34 mouse cellular contexts compared by ENCODE assay signal in genomic region chr1:75304662-75305061, GRCm38 (mm10). TPM values are rescaled to one million over a fixed set of nuclear protein-coding genes. Genes with fewer than 3 reads are reported as not detected.
"Had no signal": no experiment of that assay in that cellular context is flagged by ENCODE, and none has a peak within 500 bp of the region (broad histone marks: within the 10 kb centered on the region; RNA-seq: fewer than 3 reads in every experiment).

No protein-coding gene starts in this region.

- H3K9ac ChIP-seq: limb, embryonic 12.5 days; limb, embryonic 13.5 days; limb, embryonic 15.5 days; liver, embryonic 12.5 days; liver, embryonic 13.5 days; liver, embryonic 14.5 days; liver, embryonic 15.5 days; liver, postnatal 0 days; lung, embryonic 14.5 days; lung, embryonic 15.5 days; midbrain, embryonic 12.5 days; midbrain, embryonic 13.5 days; midbrain, embryonic 15.5 days had no signal

- ATAC-seq: liver, embryonic 12.5 days; liver, postnatal 0 days; lung, postnatal 0 days; midbrain, embryonic 13.5 days; midbrain, embryonic 15.5 days; midbrain, embryonic 16.5 days had no signal

- H3K4me1 ChIP-seq: limb, embryonic 10.5 days; limb, embryonic 12.5 days; limb, embryonic 13.5 days; limb, embryonic 15.5 days; liver, embryonic 12.5 days; liver, embryonic 13.5 days; liver, embryonic 15.5 days; lung, embryonic 15.5 days; midbrain, embryonic 10.5 days; midbrain, embryonic 12.5 days; midbrain, embryonic 13.5 days; midbrain, embryonic 15.5 days had no signal

- H3K27me3 ChIP-seq: limb, embryonic 12.5 days; limb, embryonic 13.5 days; limb, embryonic 15.5 days; liver, embryonic 12.5 days; liver, embryonic 13.5 days; liver, embryonic 15.5 days; lung, embryonic 15.5 days; midbrain, embryonic 12.5 days; midbrain, embryonic 13.5 days; midbrain, embryonic 15.5 days had no signal

- DNase-seq: left cerebral cortex, postnatal 4 days; liver; liver, embryonic 13.5 days; liver, postnatal 0 days; lung, adult 18-20 months; lung, adult 2 months; lung, embryonic 14.5 days; lung, postnatal 10 days; lung, postnatal 14 days; lung, postnatal 36 days; lung, postnatal 4 days; midbrain, embryonic 14.5 days had no signal

- H3K9me3 ChIP-seq: limb, embryonic 10.5 days; limb, embryonic 12.5 days; limb, embryonic 13.5 days; limb, embryonic 15.5 days; liver, embryonic 12.5 days; liver, embryonic 13.5 days; liver, embryonic 15.5 days; lung, embryonic 15.5 days; midbrain, embryonic 10.5 days; midbrain, embryonic 12.5 days; midbrain, embryonic 13.5 days; midbrain, embryonic 15.5 days had no signal

- H3K27ac ChIP-seq: left cerebral cortex, adult 2 months; limb, embryonic 10.5 days; limb, embryonic 12.5 days; limb, embryonic 13.5 days; limb, embryonic 15.5 days; liver, embryonic 12.5 days; liver, embryonic 13.5 days; liver, embryonic 14.5 days; liver, embryonic 15.5 days; lung, embryonic 15.5 days; macrophage; midbrain, embryonic 10.5 days; midbrain, embryonic 12.5 days; midbrain, embryonic 13.5 days; midbrain, embryonic 15.5 days had no signal

- H3K4me2 ChIP-seq: limb, embryonic 12.5 days; limb, embryonic 13.5 days; limb, embryonic 15.5 days; liver, embryonic 11.5 days; liver, embryonic 12.5 days; liver, embryonic 13.5 days; liver, embryonic 15.5 days; lung, embryonic 14.5 days; lung, embryonic 15.5 days; midbrain, embryonic 11.5 days; midbrain, embryonic 12.5 days; midbrain, embryonic 13.5 days; midbrain, embryonic 15.5 days had no signal

- H3K4me3 ChIP-seq: left cerebral cortex, adult 2 months; limb, embryonic 10.5 days; limb, embryonic 12.5 days; limb, embryonic 13.5 days; limb, embryonic 15.5 days; liver, embryonic 12.5 days; liver, embryonic 13.5 days; liver, embryonic 15.5 days; lung, embryonic 15.5 days; megakaryocyte, embryonic 14.5 days; midbrain, embryonic 10.5 days; midbrain, embryonic 12.5 days; midbrain, embryonic 13.5 days; midbrain, embryonic 15.5 days; myocyte had no signal

RNA-seq across cellular contexts. Expression of gene Resp18, which starts 26.4 kb away (rescaled TPM):
- polyA plus RNA-seq: limb, embryonic 10.5 days; limb, embryonic 11.5 days; limb, embryonic 13.5 days; liver, adult 2 months; liver, embryonic 11.5 days; liver, embryonic 13.5 days; liver, embryonic 14.5 days; liver, embryonic 15.5 days; liver, postnatal 0 days; lung, embryonic 14.5 days; macrophage; myocyte had no signal

RNA-seq across cellular contexts. Expression of gene Ptprn, which starts 40.4 kb away (rescaled TPM):
- polyA plus RNA-seq: liver, adult 2 months had no signal

RNA-seq across cellular contexts. Expression of gene Des, which starts 55.5 kb away (rescaled TPM):
- polyA plus RNA-seq: macrophage had no signal
